In genomic region chr5:27656101-27656500, GRCm38 (mm10) we compare ENCODE assay signal across 21 mouse cellular contexts.
"Had no signal": no experiment of that assay in that cellular context is flagged by ENCODE, and none has a peak within 500 bp of the region (broad histone marks: within the 10 kb centered on the region; RNA-seq: fewer than 3 reads in every experiment).

No protein-coding gene starts in this region.

- H3K27ac ChIP-seq: kidney, postnatal 0 days; left cerebral cortex, adult 2 months; liver, embryonic 13.5 days; neural tube, embryonic 12.5 days; neural tube, embryonic 15.5 days; stomach, postnatal 0 days had no signal

- DNase-seq: kidney, adult 2 months; kidney, postnatal 36 days; layer of hippocampus, adult 9-11 months; liver, embryonic 13.5 days; lung, adult 2 months; lung, postnatal 14 days; lung, postnatal 4 days; right cerebral cortex, adult 18-20 months; right cerebral cortex, postnatal 14 days; right cerebral cortex, postnatal 4 days; thymus, adult 2 months; thymus, postnatal 14 days; thymus, postnatal 4 days had no signal

- ATAC-seq: intestine, postnatal 0 days; midbrain, embryonic 16.5 days had no signal

- H3K4me1 ChIP-seq: neural tube, embryonic 12.5 days; neural tube, embryonic 15.5 days had no signal

- H3K36me3 ChIP-seq: liver, embryonic 13.5 days; neural tube, embryonic 12.5 days had no signal

- H3K9me3 ChIP-seq: liver, embryonic 13.5 days; neural tube, embryonic 12.5 days; neural tube, embryonic 15.5 days had no signal

- H3K27me3 ChIP-seq: liver, embryonic 13.5 days; neural tube, embryonic 12.5 days; neural tube, embryonic 15.5 days had no signal

- H3K4me3 ChIP-seq: left cerebral cortex, adult 2 months; liver, embryonic 13.5 days; neural tube, embryonic 12.5 days; neural tube, embryonic 15.5 days had no signal

- H3K9ac ChIP-seq: liver, embryonic 13.5 days; neural tube, embryonic 12.5 days; neural tube, embryonic 15.5 days had no signal

- H3K4me2 ChIP-seq: liver, embryonic 13.5 days; midbrain, embryonic 11.5 days; neural tube, embryonic 12.5 days; neural tube, embryonic 15.5 days had no signal
